Mouse (Mus musculus) urinary bladder, postnatal 36 days (tissue): ENCODE results near the gene Lrat.

Source experiments
- DNase-seq, 2 experiments: peaks; one replicate each; pipeline ENCODE4 v3.0.0; 2022; ENCODE audit warnings: low spot score in 2 of 2, mixed read lengths in 1 of 2

Gene Lrat

DNA sequence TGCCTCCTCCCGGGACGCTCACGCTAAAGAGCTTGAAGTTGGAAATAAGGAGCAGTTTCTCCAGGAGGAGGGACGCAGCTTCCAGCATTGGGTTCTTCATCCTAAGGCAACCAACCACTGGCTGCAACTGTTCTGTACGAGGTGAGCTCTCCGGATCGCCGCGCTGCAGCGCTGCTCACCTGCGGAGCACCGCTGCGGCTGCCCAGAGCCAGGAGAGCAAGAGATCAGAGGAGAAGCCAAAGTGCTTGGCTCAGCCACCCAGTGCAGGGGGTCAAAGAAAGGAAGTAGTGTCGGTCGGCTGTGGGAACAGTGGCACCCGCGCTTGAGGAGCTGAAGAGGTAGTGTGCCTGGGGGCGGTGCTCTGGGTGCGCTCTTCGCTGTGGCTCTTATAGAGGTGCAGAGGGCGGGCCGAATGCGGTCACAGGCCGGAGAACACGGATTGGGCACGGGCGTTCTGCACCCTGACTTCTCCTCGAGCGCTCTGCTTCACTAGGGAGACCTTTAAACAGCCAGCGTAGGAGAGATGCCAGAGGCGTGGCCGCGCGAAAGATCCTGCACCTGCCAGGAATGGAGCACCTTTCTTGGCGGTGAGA lies at the start of gene Lrat:
Gene Lrat, minus strand, starts transcription at position 361 of the 593 bp plus-strand sequence.
- peak in 1 of 2 experiments; percentile 21 for DNase-seq

DNA sequence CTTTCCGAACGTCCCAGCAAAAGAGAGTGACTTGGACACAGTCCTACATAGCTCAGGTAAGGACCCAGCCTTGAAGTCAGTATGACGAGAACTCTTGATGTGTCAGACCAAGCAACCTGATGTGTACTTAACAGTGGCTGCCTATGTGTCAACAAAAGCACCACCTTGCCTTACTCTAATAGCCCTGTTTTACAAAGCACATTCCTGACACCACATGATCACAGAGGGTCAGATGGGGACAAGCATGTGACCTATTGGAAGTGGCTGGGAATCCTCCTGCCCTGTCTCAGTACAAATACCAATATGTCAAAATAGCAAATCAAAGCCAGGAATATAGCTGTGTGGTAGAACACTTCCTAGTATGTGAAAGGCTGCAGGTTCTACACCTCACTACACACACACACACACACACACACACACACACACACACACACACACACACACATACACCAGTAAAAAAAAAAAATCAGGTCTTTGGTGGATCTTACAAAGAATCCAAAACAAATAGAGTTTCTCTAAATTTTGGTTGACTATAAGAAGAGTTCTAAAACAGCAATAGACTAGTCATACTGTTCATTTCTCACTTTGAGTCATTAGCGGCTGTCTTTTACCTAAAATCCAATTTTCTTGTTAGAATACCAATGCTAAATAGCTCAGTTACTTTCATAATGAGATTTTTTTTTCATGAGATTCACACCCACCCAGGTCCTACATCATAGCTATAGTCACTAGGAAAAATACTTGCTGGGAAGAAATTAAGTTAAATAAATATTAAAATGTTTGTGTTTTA lies 48.6 kb upstream of the Lrat start:
- DNase-seq = no peak

DNA sequence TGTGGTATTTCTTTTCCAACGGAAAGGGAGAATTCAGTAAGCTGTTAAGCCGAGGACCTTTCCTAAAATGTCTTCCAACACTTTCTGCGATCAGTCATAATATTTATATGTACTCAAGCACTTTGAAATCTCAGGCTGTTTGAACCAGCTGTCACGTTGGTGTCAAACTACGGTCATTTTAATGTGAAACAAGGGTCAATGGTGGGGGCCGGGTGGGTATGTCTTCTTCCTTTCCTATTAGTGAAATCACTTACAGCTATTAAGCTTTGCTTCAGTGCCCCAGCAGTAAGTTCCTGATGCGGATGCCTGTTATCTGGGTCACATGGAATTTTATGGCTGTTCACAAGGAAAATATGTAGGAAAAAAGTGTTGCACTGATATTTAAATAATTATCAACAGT lies 46.9 kb upstream of the Lrat start:
- no peak for DNase-seq

DNA sequence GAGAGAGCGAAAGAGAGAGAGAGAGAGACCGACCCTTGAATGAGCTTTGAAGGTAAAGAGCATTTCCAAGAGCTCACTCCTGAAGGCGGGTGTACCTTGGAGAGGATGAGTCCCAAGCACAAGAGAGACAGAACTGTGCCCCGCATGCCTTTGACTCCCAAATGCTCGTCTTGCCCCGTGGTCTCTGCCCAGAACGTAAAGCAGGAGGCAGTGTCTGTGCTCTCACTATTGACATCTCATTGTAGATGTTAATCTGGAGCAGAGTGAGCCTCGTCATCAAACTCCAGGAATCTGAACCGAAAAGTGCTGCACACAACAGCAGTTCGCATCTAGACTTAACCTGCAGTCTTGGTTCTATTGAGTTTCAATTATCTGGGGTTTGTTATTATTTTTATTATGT lies 46.4 kb upstream of the Lrat start:
- DNase-seq = no peak

DNA sequence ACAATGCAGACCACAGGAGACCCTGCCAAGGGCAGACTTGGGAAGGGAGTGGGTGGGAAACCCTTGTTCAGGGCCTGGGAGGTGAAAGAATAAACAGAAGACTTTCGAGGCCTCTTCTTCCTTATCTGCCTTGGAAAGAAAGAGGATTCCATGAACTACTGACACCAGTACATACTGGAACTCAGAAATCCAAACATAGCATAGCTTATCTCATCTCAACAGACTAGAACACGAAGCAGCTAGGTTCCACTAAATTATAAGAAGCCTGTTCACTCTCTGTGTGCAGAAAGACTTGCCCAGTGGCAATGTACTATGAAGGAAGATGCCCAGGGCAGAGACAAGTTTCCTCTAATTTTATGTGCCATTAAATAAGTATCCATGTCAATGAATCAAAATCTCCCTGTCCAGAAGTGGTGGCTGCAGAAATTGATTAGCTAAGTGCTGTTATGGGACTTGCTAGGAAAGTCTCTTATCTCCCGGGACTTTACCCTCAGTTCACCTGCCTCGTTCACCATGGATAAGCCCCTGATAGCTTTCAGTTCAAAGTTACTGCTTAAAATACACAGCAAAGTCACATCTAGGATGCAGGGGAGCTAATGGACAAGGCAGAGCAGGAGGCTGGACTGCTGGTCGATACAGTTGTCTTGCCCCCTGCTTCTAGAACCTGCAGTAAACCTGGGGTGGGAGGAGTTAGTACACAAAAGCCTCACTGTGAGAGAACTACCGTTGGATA lies 42.8 kb upstream of the Lrat start:
- DNase-seq = no peak

DNA sequence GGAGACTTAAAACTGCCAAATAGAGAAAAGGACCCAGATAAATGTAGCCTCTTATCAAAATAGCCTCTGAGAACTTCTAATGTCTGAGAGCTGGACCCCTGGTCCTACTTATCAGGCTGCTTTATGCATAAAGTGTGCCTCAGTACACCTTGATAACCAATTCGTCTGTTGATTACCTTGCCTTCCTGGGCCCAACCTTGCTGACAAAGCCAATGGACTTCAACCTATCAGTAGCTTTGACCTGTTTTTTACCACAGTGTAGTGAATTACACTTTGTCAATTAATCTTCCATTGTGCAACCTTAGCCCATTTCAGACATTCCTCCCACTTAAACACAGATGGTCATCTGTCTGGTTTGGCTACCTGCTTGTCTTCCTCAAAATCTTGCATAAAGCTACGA lies 24.1 kb upstream of the Lrat start:
- no peak for DNase-seq

DNA sequence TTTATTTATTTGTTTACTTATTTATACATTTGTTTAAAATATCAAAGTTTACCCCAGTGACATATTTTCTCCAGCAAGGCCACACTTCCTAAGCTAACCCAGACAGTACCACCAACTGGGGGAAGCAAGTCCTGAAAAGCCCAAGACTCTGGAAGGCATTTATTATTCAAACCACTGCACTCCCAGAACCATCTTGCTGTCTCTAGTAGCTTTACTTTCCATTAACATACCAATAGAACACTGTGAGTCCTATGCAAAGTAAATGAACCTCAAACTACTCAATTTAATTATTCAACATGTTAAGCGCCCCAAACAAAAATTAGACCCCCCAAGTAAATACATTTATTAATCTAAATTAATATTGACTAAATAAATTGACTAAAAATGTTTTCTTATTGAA lies 11.9 kb upstream of the Lrat start:
- DNase-seq = no peak

DNA sequence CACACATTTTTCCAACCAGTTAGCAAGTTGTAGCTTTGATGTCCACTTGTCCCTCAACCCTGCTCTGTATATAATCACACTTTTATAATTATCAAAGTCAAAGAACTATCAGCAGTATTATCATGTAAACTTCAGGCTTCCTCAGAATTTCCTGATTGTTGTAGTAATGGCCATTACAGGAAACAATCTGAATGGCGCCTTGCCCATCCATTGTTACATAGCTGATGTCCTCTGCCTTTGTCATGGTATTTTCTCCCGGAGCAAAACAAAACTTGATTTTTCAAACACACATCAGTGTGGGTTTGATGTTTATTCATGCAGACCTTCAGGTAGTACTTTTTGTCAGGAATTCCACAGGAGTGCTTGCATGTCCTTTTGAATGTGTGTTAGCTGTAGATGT lies 4.9 kb upstream of the Lrat start:
- no peak for DNase-seq

DNA sequence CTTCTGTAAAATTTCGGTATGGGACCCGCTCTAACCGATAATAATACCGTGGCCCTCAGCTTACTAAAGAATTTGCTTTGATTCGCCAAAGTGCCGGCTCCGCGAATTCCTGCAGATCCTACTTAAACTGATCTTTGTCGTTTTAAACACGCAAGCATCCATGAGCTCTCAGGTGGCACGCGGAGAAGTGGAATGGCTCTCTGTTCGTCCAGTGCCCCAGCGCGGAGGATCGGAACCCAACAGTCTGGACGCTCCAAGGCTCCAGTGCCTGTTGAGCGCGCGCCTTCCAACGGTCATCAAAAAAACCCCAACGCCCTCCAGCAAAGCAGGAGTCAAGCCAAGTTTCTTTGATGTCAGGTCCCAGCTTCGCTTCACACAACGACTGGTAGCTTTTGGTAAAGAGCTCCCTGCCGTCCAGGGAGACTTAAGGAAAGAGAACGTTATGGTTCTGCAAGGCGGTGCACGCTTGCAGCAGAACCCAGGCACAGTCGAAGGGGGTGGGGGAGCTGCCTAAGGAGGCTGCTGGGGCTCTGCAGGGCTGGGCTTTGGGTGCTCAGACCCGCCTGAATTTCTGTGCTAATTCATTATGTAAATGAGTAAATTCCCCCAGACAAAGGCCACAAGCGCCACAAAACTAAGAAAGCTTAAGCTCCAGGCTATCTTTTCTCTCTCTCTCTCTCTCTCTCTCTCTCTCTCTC lies 587 bp upstream of the Lrat start:
- no peak for DNase-seq

DNA sequence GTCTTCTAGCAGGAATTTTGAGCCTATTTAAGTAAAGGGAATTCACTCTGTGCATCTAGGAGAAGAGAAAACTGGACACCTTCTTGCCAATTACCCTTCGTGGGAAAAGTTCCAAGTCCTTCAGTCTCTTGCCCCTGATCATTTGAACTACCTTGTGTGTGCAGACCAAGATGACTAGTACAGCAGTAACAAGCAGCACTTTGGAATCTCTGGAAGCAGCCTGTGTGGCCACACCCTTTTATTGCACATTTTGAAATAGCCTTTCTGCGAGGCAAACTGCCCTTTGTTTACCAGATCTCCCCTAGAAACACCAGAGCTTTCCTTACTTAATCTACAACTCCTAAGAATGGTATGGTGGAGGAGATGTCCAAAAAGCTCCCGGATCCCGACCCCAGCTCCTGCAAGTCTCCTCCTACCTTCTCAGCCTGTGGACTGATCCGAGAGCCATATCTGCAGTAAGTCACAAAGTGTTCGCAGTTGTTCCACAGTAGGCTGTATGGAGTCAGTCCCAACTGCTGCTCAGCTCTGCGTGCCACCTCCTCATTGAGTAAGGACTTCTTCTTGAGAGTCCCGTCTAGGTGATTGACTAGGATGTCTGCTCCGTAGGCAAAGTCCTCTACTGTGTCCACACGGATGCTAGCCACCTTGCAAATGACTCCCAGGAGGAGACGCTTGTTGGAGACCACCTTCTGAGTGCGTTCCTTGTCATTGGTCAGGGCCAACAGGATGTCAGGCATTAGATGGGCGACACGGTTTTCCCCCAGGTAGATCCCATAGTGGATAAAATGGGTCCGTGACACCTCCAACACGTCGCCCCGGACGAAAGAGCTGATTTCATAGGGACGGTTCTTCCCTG lies 788 bp downstream of the Lrat start:
- no peak for DNase-seq

DNA sequence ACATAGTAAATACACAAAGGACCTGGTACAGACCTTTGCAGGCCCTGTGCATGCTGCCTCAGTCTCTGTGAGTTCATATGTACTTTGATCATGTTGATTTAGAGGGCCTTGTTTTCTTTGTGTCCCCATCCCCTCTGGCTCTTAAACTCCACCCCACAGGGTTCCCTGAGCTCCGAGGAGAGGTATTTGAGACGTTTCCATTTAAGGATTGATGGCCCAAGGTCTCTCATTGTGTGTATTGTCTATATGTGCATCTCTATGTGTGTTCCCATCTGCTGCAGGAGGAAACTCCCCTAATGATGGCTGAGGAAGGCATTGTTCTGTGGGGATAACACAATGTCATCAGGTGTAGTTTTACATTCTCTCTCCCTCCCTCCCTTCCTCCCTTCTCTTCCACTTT lies 14.9 kb downstream of the Lrat start:
- no peak for DNase-seq

DNA sequence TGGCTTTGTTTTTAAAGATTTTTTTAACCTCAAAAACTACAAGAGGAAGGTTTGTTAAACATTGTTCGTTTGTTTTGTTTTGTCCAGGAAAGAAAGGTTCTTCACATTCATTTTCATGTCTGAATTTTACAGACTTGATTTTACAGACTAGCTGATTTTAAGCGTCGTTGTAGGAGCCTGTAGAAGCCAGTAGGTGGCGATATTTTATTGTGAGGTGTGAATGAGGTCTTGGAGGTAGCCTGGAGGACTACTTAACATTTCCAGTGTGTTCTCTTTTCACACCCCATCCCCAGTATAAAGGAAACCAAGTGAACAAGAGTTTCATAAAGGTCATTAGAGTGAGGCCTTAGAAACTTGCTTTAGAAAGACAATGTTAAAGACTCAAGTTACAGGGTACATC lies 26.5 kb downstream of the Lrat start:
- DNase-seq = peak in 1 of 2 experiments; percentile 14

DNA sequence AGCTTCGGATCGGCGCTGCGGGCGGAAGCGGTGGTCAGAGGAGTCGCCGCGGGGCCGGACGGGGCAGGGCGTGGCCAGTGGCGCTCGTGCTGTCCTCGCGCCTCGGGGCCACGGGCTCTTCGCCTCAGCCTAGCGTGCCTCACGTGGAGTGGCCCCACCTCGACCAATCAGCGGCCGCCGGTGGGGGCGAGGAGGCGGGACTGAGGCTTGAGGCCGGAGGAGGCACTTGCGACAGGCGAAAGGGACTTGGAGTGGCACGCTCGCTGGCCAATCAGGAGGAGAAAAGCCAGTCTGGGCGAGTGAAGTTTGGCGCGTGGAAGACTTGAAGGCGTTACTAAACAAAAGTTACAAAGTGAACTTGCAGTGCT lies 27.4 kb downstream of the Lrat start, which contains the start of gene Rbm46:
Gene Rbm46, minus strand, starts transcription at position 112 of the 368 bp plus-strand sequence.
- peak; percentile 78 to 90 for DNase-seq

DNA sequence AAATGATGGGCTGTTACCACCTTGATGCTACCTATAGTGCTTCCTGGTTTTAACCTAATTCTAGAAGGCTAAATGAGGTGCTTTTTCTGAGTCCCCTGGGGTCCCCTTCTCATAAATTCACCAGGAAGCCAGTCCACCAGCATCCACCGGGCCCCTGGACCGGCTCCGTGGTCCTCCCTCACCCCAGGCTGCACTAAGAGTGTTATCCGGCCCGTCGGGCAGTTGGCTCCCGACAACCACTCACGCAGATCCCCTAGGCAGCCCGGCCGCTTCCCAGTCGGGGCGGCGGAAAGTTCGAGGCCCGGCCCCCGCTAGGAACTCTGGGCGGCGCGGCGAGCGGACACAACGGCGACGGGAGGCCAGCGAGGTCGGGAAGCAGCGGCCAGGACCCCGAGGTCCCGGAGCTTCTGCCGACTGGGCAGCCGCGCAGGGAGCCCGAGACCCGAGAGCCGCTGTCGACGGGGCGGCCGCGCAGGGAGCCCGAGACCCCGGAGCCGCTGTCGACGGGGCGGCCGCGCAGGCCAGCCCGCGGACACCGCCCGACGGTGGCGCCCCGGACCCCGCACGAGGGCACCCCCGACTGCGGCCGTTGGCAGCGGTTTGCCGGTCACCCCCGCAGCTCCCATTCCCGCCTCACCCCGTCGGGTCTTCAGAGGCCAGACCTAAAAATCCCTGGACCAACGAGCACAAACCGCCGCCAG lies 28.0 kb downstream of the Lrat start:
- DNase-seq = no peak

DNA sequence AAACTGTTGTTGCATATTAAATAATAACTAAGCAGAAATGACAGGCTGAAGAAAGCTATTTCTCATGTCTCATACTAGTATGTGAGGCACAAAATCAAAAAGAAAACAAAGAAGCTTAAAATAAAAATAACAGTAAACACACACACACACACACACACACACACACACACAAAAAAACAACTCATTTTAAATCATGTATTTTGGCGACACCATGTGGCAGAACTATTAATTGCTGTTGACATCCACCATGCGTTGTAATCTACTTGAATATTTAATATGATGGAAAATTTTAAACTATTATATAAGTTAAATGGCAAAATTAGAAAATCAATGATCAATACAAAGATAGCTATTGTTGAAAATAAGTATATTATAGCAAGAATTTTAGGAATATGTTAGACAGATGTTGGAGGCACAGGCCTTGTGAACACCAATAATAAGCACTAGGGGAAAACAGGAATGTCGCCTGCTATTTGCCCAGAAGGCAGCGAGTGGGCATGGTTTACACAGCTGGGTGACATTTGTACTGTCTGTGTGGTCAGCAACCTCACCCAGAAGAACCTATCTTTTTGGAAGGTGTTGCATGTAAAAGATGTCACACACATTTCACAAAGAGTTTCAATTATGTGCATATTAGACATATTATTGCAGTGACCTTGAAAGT lies 46.2 kb downstream of the Lrat start:
- DNase-seq = no peak
